Mouse (Mus musculus) midbrain, embryonic 15.5 days (tissue): ENCODE results near the gene Acta2. TPM values are rescaled to one million over a fixed set of nuclear protein-coding genes. Genes with fewer than 3 reads are reported as not detected.
"Not testable (repeated sequence)": the region's sequence is repeated elsewhere in the genome, so short reads cannot be mapped to it uniquely, and the experiment has no call there.

Source experiments
- ATAC-seq: fragments of 200-750 bp; cut with Nextera tagmentation; replicated peaks from 2 replicates; pipeline ENCODE4 v1.8.0; 2017; ENCODE audit warnings: moderate TSS enrichment
- H3K27ac ChIP-seq: fragments of 300-500 bp; sonication (generic); 2 replicates; pipeline ENCODE4 v1.5.1; 2015; ENCODE audit warnings: mild to moderate bottlenecking, inconsistent platforms
- H3K27me3 ChIP-seq: fragments of 300-500 bp; sonication (generic); replicated peaks from 2 replicates; pipeline ENCODE4 v1.6.1; 2015; ENCODE audit warnings: inconsistent platforms
- H3K36me3 ChIP-seq: fragments of 300-500 bp; sonication (generic); replicated peaks from 2 replicates; pipeline ENCODE4 v1.6.1; 2015; ENCODE audit warnings: inconsistent platforms
- H3K4me1 ChIP-seq: fragments of 300-500 bp; sonication (generic); 2 replicates; pipeline ENCODE4 v1.6.1; 2015; ENCODE audit warnings: inconsistent platforms
- H3K4me2 ChIP-seq: fragments of 300-500 bp; sonication (generic); 2 replicates; pipeline ENCODE4 v1.6.1; 2015; ENCODE audit warnings: inconsistent platforms, mild to moderate bottlenecking, moderate library complexity
- H3K4me3 ChIP-seq: fragments of 300-500 bp; sonication (generic); 2 replicates; pipeline ENCODE4 v1.5.1; 2015; ENCODE audit warnings: mild to moderate bottlenecking, inconsistent platforms
- H3K9ac ChIP-seq: fragments of 300-500 bp; sonication (generic); 2 replicates; pipeline ENCODE4 v1.6.1; 2015; ENCODE audit warnings: mild to moderate bottlenecking, inconsistent platforms
- H3K9me3 ChIP-seq: fragments of 300-500 bp; sonication (generic); 2 replicates; pipeline ENCODE4 v1.6.1; 2016; ENCODE audit warnings: inconsistent platforms
- WGBS: fragments of 180-500 bp; shearing (Covaris S2); methylation state at CpG from one replicate; pipeline ENCODE4 v1.1.7; 2015; ENCODE audit warnings: mixed read lengths; 5-methylcytosine and 5-hydroxymethylcytosine counted together
- polyA plus RNA-seq: library from polyadenylated mRNA; unstranded; fragments of >200 nt; fragmentation: Nextera tagmentation; extraction: Ambion mirVana; gene quantifications from 2 replicates; pipeline ENCODE4 v1.2.1, GENCODE M21; 2015

Acta2 gene
- polyA plus RNA-seq, 1 experiment from 2014 or later: 12.0 TPM

GRCm38 (mm10) chr19:34212489-34213250 lies 42.7 kb downstream of the Acta2 start:
- Histone ChIP-seq H3K4me3 (no peak overlapping the region), H3K4me2 (no peak overlapping the region), H3K4me1 (0 out of 2 replicates have a peak, but pooled peaks cover 4% of the 10 kb centered on the region), H3K36me3 (no peaks in the 10 kb centered on the region), H3K27ac (no peak overlapping the region), H3K9me3 (no peaks in the 10 kb centered on the region), H3K9ac (no peak overlapping the region), H3K27me3 (no peaks in the 10 kb centered on the region)
- ATAC-seq: no peak
- WGBS: 91% methylated on average over 12 of the region's 12 CpGs

GRCm38 (mm10) chr19:34210841-34211240 lies 44.5 kb downstream of the Acta2 start:
- H3K9ac ChIP-seq: no peak overlapping the region
- no peaks in the 10 kb centered on the region for H3K9me3 ChIP-seq
- 65% methylated on average over 2 of the region's 2 CpGs for WGBS
- no peak overlapping the region for H3K4me2 ChIP-seq
- no peaks in the 10 kb centered on the region for H3K27me3 ChIP-seq
- H3K27ac ChIP-seq: no peak overlapping the region
- ATAC-seq: no peak
- H3K4me3 ChIP-seq: no peak overlapping the region
- H3K4me1 ChIP-seq: no peaks in the 10 kb centered on the region
- H3K36me3 ChIP-seq: no peaks in the 10 kb centered on the region

DNA sequence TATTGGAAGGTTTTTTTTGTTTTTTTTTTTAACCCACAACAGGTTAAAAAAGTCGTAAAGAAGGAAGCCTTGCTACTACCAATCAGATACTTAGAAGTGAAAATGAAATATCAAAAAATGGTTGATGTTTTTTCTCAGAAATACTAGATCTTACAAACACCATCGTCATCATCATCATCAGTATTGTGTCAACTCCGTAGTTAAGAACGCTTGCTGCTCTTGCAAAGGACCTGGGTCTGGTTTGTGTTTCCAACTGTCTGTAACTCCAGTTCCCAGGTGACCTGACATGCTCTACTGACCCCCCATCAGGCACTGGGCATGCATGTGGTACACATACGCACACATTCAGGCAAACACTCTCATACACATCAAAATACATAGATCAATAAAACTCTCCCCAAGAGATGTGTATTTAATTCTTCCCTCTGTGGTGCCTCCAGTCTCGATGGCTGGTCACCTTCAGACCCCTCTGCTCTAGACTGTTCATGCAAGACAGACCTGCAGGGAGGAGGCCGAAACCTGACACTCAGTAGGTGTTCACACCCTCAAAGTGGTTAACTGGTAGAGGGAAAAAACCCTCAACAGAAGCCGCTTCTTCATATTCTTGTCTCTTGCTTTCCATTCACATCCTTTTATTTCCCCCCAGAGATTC lies 45.3 kb downstream of the Acta2 start:
- 89% methylated on average over 8 of the region's 8 CpGs for WGBS
- no peak overlapping the region for H3K4me3 ChIP-seq
- H3K4me2 ChIP-seq: no peak overlapping the region
- H3K9me3 ChIP-seq: no peaks in the 10 kb centered on the region
- H3K27me3 ChIP-seq: no peaks in the 10 kb centered on the region
- no peak for ATAC-seq
- H3K9ac ChIP-seq: no peak overlapping the region
- no peak overlapping the region for H3K27ac ChIP-seq
- no peaks in the 10 kb centered on the region for H3K36me3 ChIP-seq
- no peaks in the 10 kb centered on the region for H3K4me1 ChIP-seq

GRCm38 (mm10) chr19:34209031-34209430 lies 46.4 kb downstream of the Acta2 start:
- H3K27ac ChIP-seq: no peak overlapping the region
- no peak overlapping the region for H3K9ac ChIP-seq
- H3K4me1 ChIP-seq: no peaks in the 10 kb centered on the region
- no peaks in the 10 kb centered on the region for H3K27me3 ChIP-seq
- H3K4me3 ChIP-seq: no peak overlapping the region
- no peaks in the 10 kb centered on the region for H3K36me3 ChIP-seq
- WGBS: 82% methylated on average over 3 of the region's 3 CpGs
- H3K9me3 ChIP-seq: no peaks in the 10 kb centered on the region
- H3K4me2 ChIP-seq: no peak overlapping the region
- ATAC-seq: no peak

DNA sequence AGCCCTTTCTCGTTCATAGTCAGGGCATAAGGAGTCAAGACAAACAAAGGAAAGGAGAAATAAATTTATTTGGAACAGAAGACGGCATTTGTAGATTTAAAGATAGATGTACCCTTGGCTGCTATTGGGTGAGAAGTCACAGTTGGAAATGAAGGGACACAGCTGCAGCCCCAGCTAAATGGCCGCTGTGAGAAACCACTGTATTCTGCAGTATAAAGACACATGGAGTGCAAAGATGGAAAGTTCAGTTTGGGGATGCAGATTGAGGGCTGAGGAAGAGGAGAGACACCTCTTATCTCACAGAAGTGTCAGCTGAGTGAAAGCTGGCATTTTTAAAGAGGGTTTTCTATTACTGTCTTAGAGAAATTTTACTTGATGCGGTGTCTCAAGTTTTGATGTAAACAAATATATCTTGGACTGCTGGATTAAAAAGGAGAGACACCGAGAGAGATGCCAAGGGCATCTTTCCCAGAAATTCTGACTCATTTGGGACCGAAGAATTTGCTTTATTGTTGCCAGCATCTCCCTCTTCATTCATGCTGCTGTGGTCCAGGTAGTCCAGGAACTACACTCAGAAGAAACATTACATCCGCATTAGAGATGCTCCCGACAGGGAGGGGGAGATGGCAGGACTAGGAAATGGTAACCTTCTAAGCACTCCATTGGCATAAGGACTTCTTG lies 48.5 kb downstream of the Acta2 start:
- Histone ChIP-seq H3K27me3 (no peaks in the 10 kb centered on the region), H3K4me2 (no peak overlapping the region), H3K4me3 (no peak overlapping the region), H3K27ac (no peak overlapping the region), H3K36me3 (no peaks in the 10 kb centered on the region), H3K4me1 (no peaks in the 10 kb centered on the region), H3K9me3 (no peaks in the 10 kb centered on the region), H3K9ac (no peak overlapping the region)
- WGBS: 90% methylated on average over 8 of the region's 8 CpGs
- no peak for ATAC-seq

GRCm38 (mm10) chr19:34206128-34206527 lies 49.3 kb downstream of the Acta2 start:
- not testable (repeated sequence) for H3K27ac ChIP-seq

DNA sequence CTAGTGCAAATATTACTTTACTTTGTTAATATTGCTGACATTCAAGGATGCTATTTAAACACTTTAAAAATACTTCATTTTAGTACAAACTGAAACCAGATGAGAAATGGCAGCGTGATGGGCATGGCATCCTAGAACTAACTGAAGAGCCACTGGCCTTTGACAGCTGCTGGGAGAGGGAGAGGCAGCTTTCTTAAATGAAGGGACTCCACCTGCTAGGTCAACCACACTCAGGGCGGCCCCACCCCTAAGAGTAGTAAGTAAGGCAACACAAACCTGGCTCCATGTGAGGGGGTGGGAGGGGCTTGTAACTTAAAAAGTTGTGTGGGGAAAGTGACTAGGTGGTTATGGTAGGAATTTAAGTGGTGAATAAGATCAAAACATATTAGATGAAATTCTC lies 52.7 kb downstream of the Acta2 start:
- H3K4me3 ChIP-seq: no peak overlapping the region
- no peak overlapping the region for H3K4me2 ChIP-seq
- no peaks in the 10 kb centered on the region for H3K27me3 ChIP-seq
- no peaks in the 10 kb centered on the region for H3K36me3 ChIP-seq
- no peak for ATAC-seq
- 84% methylated on average over 2 of the region's 2 CpGs for WGBS
- H3K27ac ChIP-seq: no peak overlapping the region
- H3K9ac ChIP-seq: no peak overlapping the region
- no peaks in the 10 kb centered on the region for H3K9me3 ChIP-seq
- H3K4me1 ChIP-seq: no peaks in the 10 kb centered on the region

More at GRCm38 (mm10) chr19:34206128-34206527, 49.3 kb downstream of the Acta2 start:
- H3K27me3 ChIP-seq, H3K9ac ChIP-seq, ATAC-seq, H3K4me1 ChIP-seq, H3K9me3 ChIP-seq, H3K36me3 ChIP-seq, H3K4me2 ChIP-seq, H3K4me3 ChIP-seq: not testable (repeated sequence)
- WGBS: 81% methylated on average over 4 of the region's 4 CpGs

- Histone ChIP-seq H3K4me2 (no peak overlapping the region), H3K4me3 (no peak overlapping the region), H3K9ac (no peak overlapping the region), H3K27me3 (no peaks in the 10 kb centered on the region), H3K9me3 (no peaks in the 10 kb centered on the region), H3K27ac (no peak overlapping the region), H3K36me3 (no peaks in the 10 kb centered on the region), H3K4me1 (no peaks in the 10 kb centered on the region)
- 79% methylated on average over 2 of the region's 2 CpGs for WGBS
- ATAC-seq: no peak
Measured at GRCm38 (mm10) chr19:34199488-34199887, 55.9 kb downstream of the Acta2 start.

DNA sequence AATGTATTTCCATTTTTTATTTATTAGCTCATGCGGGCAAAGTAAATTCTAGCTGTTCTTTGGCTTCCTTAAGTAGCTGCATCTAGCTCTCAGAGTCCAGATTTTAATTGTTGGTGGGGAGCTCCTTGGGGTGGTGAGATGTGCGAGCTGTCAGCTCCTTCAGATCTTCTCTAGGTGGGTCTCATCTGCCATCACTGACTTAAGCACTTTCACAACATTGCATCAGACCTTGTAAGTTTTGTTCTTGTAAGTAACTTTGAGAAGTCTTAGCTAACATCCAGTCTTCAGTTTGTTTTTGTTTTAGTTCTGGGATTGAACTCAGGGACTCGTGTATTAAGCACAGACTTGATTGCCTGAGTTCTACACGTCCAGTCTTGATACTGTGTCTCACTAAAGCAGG lies 56.5 kb downstream of the Acta2 start:
- Histone ChIP-seq H3K36me3 (no peaks in the 10 kb centered on the region), H3K9ac (no peak overlapping the region), H3K27ac (no peak overlapping the region), H3K4me3 (no peak overlapping the region), H3K4me1 (peaks cover under 1% of the 10 kb centered on the region; the same call in 1 of the 2 replicates), H3K4me2 (no peak overlapping the region), H3K27me3 (no peaks in the 10 kb centered on the region), H3K9me3 (no peaks in the 10 kb centered on the region)
- 85% methylated on average over 4 of the region's 4 CpGs for WGBS
- no peak for ATAC-seq

DNA sequence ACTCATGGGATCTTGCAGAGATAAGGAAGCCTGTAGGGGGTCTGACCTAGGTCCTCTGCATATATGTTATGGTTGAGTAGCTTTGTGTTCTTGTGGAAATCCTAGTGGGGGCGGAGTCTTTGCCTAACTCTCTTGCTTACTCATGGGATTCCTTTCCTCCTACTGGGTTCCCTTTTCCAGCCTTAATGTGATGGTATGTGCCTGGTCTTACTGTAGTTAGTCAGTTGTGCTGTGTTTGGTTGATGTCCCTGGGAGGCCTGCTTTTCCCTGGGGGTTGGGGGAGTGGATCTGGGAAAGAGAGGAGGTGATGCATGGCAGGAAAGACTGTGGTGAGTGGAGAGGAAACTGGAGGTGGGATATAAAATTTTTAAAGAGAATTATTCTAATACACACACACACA lies 57.3 kb downstream of the Acta2 start:
- peaks cover 6% of the 10 kb centered on the region; the same call in 1 of the 2 replicates for H3K4me1 ChIP-seq
- no peak overlapping the region for H3K27ac ChIP-seq
- ATAC-seq: no peak
- H3K9me3 ChIP-seq: no peaks in the 10 kb centered on the region
- no peak overlapping the region for H3K4me3 ChIP-seq
- no peaks in the 10 kb centered on the region for H3K36me3 ChIP-seq
- 100% methylated on average over 1 of the region's 1 CpGs for WGBS
- no peak overlapping the region for H3K9ac ChIP-seq
- H3K4me2 ChIP-seq: no peak overlapping the region
- no peaks in the 10 kb centered on the region for H3K27me3 ChIP-seq

DNA sequence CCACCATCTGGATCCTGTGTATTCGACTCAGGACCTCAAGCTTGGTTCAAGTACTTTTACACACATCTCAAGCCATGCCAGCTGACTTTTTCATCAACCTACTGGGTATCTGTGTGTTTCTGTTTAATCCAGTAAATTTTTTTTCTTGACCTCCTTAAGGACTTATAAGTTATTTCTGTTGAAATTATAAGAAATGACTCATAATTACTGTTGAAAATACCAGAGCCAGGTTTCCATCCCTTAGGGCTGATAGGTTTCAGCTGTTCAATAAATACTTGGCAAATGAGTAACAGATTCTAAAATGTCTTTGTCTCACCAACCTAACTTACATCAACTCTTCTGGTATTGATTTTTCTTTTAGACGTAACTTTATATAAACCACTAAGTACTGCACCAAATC lies 60.4 kb downstream of the Acta2 start:
- H3K27ac ChIP-seq: no peak overlapping the region
- 81% methylated on average over 2 of the region's 2 CpGs for WGBS
- H3K4me1 ChIP-seq: peaks cover 9% of the 10 kb centered on the region; the same call in 1 of the 2 replicates
- H3K36me3 ChIP-seq: no peaks in the 10 kb centered on the region
- no peak for ATAC-seq
- H3K4me3 ChIP-seq: no peak overlapping the region
- H3K9ac ChIP-seq: no peak overlapping the region
- no peaks in the 10 kb centered on the region for H3K9me3 ChIP-seq
- no peaks in the 10 kb centered on the region for H3K27me3 ChIP-seq
- no peak overlapping the region for H3K4me2 ChIP-seq

DNA sequence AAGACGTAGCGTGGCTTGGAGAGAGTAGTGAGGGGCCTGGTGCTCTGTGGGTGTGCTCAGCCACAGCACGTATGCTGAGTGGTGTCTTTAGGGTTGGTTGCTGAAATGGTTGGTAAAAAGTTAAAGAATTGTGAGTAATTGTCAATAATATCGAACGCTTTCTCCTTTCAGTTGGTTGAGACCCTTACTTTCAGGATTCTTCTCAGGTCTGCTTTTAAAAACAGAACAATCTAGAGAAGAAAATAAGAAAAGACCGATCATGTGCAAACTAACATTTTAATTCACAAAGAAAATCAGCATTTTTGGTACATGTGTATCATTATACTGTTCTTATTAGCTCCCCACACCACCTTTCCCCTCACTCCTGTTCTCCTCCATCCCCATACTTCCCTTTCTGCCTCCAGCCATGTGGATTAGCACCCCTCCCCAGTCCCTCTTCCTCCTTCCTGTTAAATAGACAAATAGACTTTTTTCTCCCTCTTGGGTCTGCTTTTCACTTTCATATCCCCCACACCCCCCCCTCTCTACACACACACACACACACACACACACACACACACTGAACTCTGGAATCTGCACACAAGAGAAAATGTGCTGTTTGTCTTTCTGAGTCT lies 61.2 kb downstream of the Acta2 start:
- 0 out of 2 replicates have a peak, but pooled peaks cover 2% of the 10 kb centered on the region for H3K27me3 ChIP-seq
- peaks cover 9% of the 10 kb centered on the region; the same call in 1 of the 2 replicates for H3K4me1 ChIP-seq
- no peaks in the 10 kb centered on the region for H3K9me3 ChIP-seq
- no peak for ATAC-seq
- H3K36me3 ChIP-seq: no peaks in the 10 kb centered on the region
- no peak overlapping the region for H3K9ac ChIP-seq
- no peak overlapping the region for H3K4me3 ChIP-seq
- H3K4me2 ChIP-seq: peak overlapping the region; percentile 90
- no peak overlapping the region for H3K27ac ChIP-seq
- WGBS: 82% methylated on average over 6 of the region's 6 CpGs
